Mouse (Mus musculus): ENCODE results near the gene Card10.

GRCm38 (mm10) chr15:78834233-78835005 is 31.6 kb upstream of the Card10 start:
- TF ChIP-seq EP300 (IDR thresholded peaks at IDR 0.05; ENCODE audit: insufficient read depth, low read depth, low read length) (no peak), POLR2A (IDR thresholded peaks at IDR 0.05; ENCODE audit: insufficient read depth, low read depth, low read length) (no peak), CTCF (IDR thresholded peaks at IDR 0.05) (no peak)

Data from heart, adult 2 months (tissue).